Mouse (Mus musculus) brown adipose tissue, adult 24 weeks (tissue): ENCODE results near the gene Fam13a. TPM values are rescaled to one million over a fixed set of nuclear protein-coding genes. Genes with fewer than 3 reads are reported as not detected.
A peak's percentile ranks its signal among the peaks of the same experiment; 100 is the strongest.

ENCODE experiments used
- H3K27ac ChIP-seq: fragments of 200-500 bp; replicated peaks from 2 replicates; pipeline ENCODE4 v1.5.1; 2012; ENCODE audit warnings: low read depth, mild to moderate bottlenecking, low read length
- H3K4me1 ChIP-seq: fragments of 200-500 bp; 2 replicates; pipeline ENCODE4 v1.6.1; 2012; ENCODE audit warnings: low read length, mixed read lengths; ENCODE audit not compliant: control insufficient read depth, insufficient read depth, insufficient read length
- H3K4me3 ChIP-seq: fragments of 200-500 bp; 2 replicates; pipeline ENCODE4 v1.5.1; 2012; ENCODE audit warnings: low read depth, mild to moderate bottlenecking, low read length, moderate library complexity; ENCODE audit not compliant: insufficient read depth
- polyA plus RNA-seq: library from polyadenylated mRNA; stranded (reverse); fragments of >200 nt; gene quantifications from 2 replicates; pipeline ENCODE4 v1.2.4, GENCODE M21; 2012; ENCODE audit not compliant: missing spikeins, insufficient read depth, insufficient read length

The Fam13a gene
- polyA plus RNA-seq, result 80.3 and 118 TPM in 2 replicates

DNA sequence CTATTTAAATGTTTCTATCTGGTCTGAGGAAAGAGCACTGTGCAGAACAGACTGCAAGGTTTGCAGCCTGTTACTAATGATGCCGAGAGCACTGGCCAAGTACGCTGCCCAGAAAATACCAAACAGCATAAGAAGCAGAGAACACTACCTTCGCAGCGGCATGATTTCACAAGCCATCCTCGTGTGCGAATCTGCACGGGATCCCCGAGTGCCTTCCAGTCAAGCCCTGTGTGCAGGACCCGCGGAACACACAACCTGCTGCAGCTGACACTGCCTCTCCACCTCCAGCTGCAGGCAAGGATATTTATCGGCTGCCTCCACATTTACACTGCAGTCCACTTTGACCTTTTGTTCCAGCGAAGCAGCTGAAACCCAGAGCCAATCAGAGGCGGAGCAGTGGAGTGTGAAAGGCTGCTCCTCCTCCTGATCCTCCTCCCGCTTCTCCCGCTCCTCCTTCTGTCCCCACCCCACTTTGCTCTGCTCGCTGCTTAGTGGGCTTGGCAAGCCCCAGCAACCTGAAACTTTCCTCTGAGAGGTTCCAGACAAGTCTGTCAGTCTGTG is at the start of gene Fam13a:
TSS of gene Fam13a (minus strand) at position 386 of the 561 bp plus-strand sequence.
- Histone ChIP-seq H3K4me1 (peaks cover 3% of the 10 kb centered on the region; the same call in 1 of the 2 replicates), H3K27ac (peak within 1 kb of the TSS; percentile 72), H3K4me3 (peak within 1 kb of the TSS; percentile 78)

DNA sequence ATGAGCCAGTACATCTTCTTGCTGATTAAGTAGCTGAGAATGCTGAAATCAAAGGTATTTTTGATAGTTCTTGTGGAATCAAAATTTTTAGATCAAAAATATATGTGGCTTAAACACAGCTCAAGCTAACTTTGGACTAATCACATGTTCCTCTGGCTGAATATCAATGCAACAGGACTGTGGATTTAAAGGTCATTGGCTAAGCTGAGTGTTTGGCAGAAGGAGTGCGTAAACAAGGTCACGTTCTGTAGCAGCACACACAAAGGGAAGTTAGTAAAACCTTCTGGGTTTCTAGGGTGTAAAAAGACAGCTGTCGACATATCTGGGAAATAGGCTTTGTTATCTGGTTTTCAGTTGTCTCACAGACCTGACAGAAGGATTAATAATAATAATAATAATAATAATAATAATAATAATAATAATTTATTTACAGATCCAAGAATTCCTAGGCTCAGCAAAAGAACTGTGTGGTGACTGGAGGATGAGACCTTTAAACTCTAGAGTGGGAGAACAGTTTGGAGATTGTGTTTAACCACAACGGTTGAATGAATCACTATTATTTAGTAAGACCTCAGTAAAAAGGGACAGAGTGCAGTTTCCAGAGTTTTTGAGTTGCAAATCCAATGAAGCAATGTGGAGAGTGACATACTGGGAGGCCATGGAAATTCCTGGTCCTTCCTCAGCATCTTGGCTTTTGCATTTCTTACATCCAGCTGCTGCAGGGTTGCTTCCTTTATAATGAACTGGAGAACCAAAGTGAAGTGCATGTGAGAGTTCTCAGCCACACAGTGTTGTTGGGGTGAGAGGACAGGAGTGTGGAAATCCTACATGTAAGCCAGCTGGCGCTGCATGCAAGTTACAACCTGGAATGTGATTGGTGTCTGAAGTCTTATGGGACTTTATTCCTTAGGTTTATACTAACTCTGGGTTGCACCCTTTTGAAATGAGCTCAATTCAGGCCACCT is 48.0 kb upstream of the Fam13a start:
- Histone ChIP-seq H3K4me3 (no peak overlapping the region), H3K27ac (peak overlapping the region; percentile 64), H3K4me1 (no peaks in the 10 kb centered on the region; the same call in 1 of the 2 replicates)

DNA sequence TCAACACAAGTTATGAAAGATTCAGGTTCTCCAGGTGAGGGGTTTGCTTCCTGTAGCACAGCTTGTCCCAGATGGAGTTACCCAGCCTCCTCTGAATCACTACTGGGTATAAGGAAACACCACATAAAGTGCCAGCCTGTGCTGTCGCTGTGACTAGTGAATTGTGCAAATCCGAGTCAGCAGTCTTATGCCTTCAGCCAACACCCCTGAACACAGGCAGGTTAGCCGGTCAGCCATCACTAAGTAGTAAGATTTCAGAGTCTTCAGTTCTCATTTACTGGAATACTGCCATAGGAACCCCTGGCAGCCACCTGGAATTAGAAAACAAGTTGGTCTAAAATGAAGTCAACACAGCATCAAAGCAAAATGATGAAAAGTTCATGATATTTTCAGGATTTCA is 47.3 kb upstream of the Fam13a start:
- H3K4me3 ChIP-seq, result no peak overlapping the region
- H3K27ac ChIP-seq, result peak overlapping the region; percentile 64
- no peaks in the 10 kb centered on the region; the same call in 1 of the 2 replicates for H3K4me1 ChIP-seq

DNA sequence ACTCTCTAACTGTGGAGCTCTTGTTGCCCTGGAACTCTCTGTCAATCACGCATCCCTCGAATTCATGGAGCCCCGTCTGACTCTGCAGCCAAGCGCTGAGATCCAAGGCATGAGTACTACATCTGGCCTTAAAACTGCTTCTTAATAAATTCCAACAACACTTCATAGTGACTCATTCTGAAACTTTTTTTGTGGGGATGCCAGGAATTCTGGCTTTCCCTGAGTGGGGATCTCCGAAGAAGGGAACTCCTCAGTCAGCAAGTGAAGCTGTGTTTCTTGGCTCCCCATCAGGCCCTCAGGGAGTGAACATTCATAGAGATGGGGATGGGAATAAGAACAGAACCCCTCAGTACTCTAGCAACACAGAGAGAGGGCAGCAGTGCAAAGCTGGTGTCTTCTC is 43.8 kb upstream of the Fam13a start:
- Histone ChIP-seq H3K4me1 (no peaks in the 10 kb centered on the region; the same call in 1 of the 2 replicates), H3K27ac (no peak overlapping the region)

DNA sequence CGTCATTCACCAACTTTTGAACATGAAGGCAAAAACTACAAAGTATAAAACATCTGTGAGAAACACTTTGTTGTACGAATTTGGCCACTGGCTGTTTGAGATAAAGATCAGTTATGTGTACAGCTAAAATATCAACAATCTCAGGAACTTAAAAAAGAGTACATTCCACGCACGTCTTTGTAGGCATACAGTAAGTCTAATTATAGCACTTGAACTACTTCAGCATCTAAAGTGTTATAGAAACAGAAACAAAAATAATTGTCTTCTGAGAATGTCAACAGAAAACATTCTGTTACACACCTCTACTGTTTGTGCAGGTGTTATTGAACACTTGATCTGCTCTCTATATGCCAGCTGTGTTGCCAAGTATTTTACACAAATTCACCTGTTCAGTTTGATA is 40.1 kb upstream of the Fam13a start:
- no peak overlapping the region for H3K4me3 ChIP-seq
- H3K4me1 ChIP-seq, result no peaks in the 10 kb centered on the region
- H3K27ac ChIP-seq, result no peak overlapping the region

More for the DNA sequence above, 43.8 kb upstream of the Fam13a start:
- no peak overlapping the region for H3K4me3 ChIP-seq

DNA sequence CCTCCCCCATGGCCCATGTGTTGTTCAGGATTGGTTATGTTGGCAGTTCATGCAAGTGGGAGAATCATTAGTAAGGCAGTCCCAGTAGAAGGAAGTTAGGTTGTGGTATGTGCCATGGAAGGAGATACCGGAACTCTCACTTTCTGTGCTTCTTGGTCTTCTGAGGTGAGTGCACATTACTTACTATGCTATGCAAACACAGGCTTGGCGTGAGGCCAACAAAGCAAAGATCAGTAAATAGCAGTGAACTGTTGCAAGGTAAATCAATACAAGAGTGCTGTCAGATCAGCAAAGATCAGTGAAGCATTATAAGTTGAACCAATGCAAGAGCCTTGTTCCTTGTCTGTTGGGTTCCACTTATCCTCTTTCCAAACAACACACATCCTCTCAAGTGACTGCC is 28.9 kb upstream of the Fam13a start:
- Histone ChIP-seq H3K27ac (no peak overlapping the region), H3K4me3 (no peak overlapping the region), H3K4me1 (no peaks in the 10 kb centered on the region)

DNA sequence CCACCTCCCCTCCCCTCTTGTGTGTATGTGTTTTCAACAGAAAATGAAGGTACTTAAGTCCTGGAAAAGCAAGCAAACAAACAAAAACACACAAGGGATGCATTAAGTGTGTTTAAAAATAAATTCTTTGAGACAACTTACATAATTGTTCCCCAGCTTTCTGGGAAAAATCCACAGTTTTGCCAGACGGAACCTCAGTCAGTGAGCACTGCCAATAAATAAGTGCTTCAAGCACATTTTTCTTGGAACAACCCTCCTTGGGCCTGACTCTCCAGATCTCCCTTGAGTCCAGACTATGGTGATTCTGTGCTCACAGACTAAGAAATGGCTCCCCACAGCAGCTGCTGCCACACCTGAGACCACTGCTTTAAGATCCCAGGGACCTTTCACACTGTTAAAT is 15.4 kb upstream of the Fam13a start:
- no peaks in the 10 kb centered on the region; the same call in 1 of the 2 replicates for H3K4me1 ChIP-seq
- H3K4me3 ChIP-seq, result no peak overlapping the region
- H3K27ac ChIP-seq, result no peak overlapping the region

DNA sequence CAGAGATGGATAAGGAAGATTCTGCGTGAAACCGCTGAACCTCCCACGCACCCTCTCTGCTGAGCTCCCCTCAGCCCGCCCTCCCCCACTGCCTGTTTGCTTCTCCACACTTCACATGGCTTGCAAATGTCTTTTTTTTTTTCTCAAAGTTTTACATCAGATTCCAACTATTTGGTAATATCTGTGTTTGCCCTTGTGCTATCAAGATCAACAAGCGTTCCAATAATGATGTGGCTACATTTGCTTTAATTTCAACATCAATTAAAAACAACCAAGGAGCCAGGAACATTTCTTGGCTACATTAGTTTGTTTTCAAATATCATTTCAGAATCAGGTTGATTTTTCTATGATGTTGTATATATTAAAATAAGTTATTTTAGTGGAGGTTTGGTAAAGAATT is 8.4 kb upstream of the Fam13a start:
- Histone ChIP-seq H3K27ac (no peak overlapping the region), H3K4me1 (peaks cover 9% of the 10 kb centered on the region; the same call in 1 of the 2 replicates), H3K4me3 (no peak overlapping the region)

DNA sequence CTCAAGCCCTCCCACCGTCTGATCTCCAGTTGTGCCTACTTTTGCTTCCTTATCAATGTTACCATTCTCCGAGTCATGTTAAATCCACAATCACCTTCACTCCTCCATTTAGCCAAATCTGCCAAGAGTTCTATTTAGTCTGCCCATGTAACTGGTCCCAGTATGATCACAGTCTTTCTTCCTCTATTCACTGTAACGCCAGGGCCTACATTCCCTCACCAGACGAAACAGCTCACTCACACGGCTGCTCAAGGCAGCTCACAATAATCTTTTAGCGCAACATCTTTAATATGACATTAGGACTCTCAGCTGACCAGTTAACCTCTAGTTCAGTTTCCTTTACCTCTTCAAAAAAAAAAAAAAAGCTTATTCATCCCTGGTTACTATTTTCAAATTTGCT is 7.2 kb upstream of the Fam13a start:
- peak overlapping the region; percentile 75; the same call in 1 of the 2 replicates for H3K27ac ChIP-seq
- no peak overlapping the region for H3K4me3 ChIP-seq
- peaks cover 9% of the 10 kb centered on the region; the same call in 1 of the 2 replicates for H3K4me1 ChIP-seq

DNA sequence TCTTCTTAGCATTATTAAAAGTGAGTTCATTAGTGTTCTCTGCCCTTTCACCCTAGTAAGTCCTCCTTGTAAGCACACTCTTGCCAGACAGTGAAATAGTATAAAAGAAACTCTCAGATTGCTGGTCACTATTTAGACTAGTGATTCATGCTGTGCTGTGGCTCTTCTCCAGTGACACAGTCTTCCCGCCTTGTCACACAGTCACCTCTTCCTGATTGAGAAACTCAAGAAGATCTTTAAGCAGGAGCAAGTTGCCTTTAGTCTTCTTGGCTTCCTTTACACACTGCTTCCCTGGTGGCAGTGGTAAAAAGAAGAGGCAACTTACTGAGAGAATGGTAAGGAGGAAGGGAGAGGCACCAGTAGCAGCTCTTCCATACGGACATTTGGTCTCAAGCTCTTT is 6.3 kb upstream of the Fam13a start:
- peak overlapping the region; percentile 59 for H3K27ac ChIP-seq

DNA sequence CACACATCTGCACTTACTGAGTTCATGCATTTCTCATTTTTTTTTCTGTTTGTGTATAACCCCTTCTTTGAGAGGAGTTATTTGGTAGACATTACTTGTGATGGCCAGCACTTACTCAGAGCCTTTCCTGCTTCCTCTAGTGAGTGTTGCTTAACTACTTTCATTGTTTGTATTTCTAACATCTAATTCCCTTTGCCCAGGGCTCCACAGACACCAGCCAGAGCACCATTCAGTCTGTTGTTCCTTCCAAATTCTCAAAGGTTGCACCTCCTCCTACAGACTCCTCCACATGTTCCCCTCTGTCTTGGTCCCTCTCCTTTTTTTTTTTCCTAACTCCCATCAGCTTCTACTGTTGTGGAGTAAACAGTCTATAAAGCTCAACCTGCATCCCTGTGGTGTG is 5.7 kb upstream of the Fam13a start:
- H3K4me3 ChIP-seq, result no peak overlapping the region
- peaks cover 9% of the 10 kb centered on the region; the same call in 1 of the 2 replicates for H3K4me1 ChIP-seq
- peak overlapping the region; percentile 59 for H3K27ac ChIP-seq

More for the DNA sequence above, 6.3 kb upstream of the Fam13a start:
- no peak overlapping the region for H3K4me3 ChIP-seq
- H3K4me1 ChIP-seq, result peaks cover 9% of the 10 kb centered on the region; the same call in 1 of the 2 replicates

DNA sequence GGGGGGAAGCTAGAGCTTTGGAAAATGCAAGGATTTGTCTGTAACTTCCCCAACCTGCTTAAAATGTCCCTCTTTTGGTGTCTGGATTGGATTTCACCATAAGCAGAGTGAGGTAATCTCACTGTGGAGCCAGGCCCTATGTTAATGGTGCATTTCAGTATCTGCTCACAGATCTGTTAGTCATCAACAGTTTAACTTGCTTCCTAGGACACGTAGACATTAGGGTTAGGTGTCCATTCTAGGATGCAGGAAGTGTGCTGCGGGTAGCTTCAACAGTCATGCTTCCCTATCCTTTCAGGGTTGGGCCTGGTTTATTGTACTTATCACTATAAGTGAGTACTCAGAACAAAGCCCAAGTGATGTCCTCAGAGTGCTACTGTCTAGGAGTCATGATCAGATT is 4.5 kb upstream of the Fam13a start:
- H3K4me1 ChIP-seq, result peaks cover 9% of the 10 kb centered on the region; the same call in 1 of the 2 replicates
- H3K27ac ChIP-seq, result no peak overlapping the region
- H3K4me3 ChIP-seq, result no peak overlapping the region

DNA sequence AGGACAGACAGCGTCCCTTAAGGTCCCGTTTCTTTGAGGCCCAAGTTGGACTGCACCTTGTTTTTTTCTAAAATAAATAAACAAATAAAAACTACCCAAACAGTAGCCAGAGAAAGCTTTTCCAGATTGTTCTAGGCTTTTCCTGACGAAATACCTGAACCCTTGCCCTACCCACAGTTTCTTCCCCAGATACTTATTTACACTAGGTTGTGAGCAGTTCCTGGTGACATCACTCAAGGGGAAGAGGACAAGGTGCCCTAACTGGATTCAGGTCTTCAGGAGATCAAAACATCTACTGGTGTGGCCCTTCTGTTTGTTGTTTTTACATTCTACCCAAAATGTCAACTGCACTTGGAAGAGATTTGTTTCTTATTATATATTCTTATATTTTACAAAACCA is 457 bp upstream of the Fam13a start:
- Histone ChIP-seq H3K4me1 (peaks cover 3% of the 10 kb centered on the region; the same call in 1 of the 2 replicates), H3K4me3 (no peak overlapping the region; the same call in 1 of the 2 replicates), H3K27ac (0 out of 2 replicates have a peak overlapping the region, but pooled peaks have one; percentile 50)

DNA sequence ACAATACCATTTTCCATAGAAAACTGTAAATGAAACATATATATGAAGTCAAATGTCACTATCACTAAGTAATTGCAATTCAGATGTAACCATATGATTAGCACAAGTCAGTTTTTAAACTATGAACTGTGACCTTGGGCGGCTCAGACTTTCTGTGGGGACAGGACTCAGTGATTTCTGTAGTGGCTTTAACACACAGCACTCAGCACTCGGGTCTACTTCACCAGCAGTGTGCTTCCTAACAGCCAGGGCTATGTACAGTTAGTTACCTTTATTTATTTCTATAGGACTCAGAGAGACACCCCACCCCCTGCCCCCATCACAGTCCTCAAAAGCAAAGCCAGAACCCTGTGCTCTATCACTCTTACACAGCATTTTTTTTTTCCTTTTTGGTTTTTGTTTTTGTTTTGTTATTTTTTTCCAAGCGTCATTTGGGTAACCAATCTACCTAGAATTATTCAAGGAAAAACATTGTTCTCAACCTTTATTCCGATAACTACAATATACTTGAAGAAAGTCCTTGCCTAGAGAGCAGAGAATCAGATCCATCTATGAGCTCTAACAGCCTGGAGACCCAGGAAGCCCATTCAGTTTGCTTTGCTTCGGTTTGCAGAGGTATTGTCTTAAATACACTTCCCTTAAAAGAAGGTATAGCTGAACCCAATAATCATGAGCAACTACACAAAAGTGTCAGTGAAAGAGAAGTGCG is 740 bp downstream of the Fam13a start:
- Histone ChIP-seq H3K27ac (peak overlapping the region; percentile 72), H3K4me3 (peak overlapping the region; percentile 78), H3K4me1 (peaks cover 3% of the 10 kb centered on the region; the same call in 1 of the 2 replicates)

DNA sequence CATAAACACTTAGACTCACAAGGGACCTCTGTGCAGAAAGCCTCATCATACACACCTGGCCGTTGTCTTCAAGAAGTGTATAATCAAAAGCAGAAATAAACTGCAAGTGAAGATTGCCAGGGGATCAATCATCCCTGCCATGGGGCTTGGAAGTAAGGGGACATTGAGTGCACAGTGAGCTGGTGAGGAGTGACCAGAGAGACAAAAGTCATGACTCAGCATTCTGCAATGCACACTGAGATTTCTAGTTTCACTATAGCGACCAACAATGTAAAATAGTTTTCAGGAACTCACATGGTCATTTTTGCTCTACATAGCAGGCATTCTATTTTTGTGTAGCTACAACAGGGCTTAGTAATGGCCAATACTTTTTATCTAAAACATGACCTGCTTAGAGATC is 1.7 kb downstream of the Fam13a start:
- H3K27ac ChIP-seq, result peak overlapping the region; percentile 67
- peaks cover 3% of the 10 kb centered on the region; the same call in 1 of the 2 replicates for H3K4me1 ChIP-seq

More for the DNA sequence above, 1.7 kb downstream of the Fam13a start:
- peak overlapping the region; percentile 83 for H3K4me3 ChIP-seq
